Mouse (Mus musculus) limb, embryonic 14.5 days (tissue): ENCODE results near the gene Pcsk4. TPM values are rescaled to one million over a fixed set of nuclear protein-coding genes. Genes with fewer than 3 reads are reported as not detected.
A peak's percentile ranks its signal among the peaks of the same experiment; 100 is the strongest.
"Not testable (repeated sequence)": the region's sequence is repeated elsewhere in the genome, so short reads cannot be mapped to it uniquely, and the experiment has no call there.

Source experiments
- ATAC-seq: fragments of 200-750 bp; cut with Nextera tagmentation; 2 replicates; pipeline ENCODE4 v1.8.0; 2017; ENCODE audit warnings: low read depth, moderate number of reproducible peaks, moderate TSS enrichment; ENCODE audit not compliant: low FRiP score
- DNase-seq: peaks from one replicate; pipeline ENCODE4 v3.0.0-alpha.2; 2015; ENCODE audit warnings: low spot score
- H3K27ac ChIP-seq: fragments of 300-500 bp; sonication (generic); replicated peaks from 2 replicates; pipeline ENCODE4 v1.5.1; 2014; ENCODE audit warnings: low read depth, mild to moderate bottlenecking, low read length, moderate library complexity, mixed read lengths
- H3K27me3 ChIP-seq: fragments of 300-500 bp; sonication (generic); 2 replicates; pipeline ENCODE4 v1.6.1; 2014; ENCODE audit warnings: low read length, mixed read lengths; ENCODE audit not compliant: control insufficient read depth, insufficient read depth
- H3K36me3 ChIP-seq: fragments of 300-500 bp; sonication (generic); 2 replicates; pipeline ENCODE4 v1.6.1; 2014; ENCODE audit warnings: mild to moderate bottlenecking, low read length, moderate library complexity, mixed read lengths; ENCODE audit not compliant: control insufficient read depth, insufficient read depth
- H3K4me1 ChIP-seq: fragments of 300-500 bp; sonication (generic); 2 replicates; pipeline ENCODE4 v1.6.1; 2014; ENCODE audit warnings: antibody characterized with exemption, low read length, mixed read lengths; ENCODE audit not compliant: control insufficient read depth, insufficient read depth
- H3K4me2 ChIP-seq: fragments of 300-500 bp; sonication (generic); replicated peaks from 2 replicates; pipeline ENCODE4 v1.6.1; 2014; ENCODE audit warnings: low read depth, mild to moderate bottlenecking, low read length, moderate library complexity; ENCODE audit not compliant: severe bottlenecking
- H3K4me3 ChIP-seq: fragments of 300-500 bp; sonication (generic); replicated peaks from 2 replicates; pipeline ENCODE4 v1.5.1; 2014; ENCODE audit warnings: low read length
- H3K9ac ChIP-seq: fragments of 300-500 bp; sonication (generic); 2 replicates; pipeline ENCODE4 v1.6.1; 2014; ENCODE audit warnings: mild to moderate bottlenecking, low read depth, low read length, moderate library complexity; ENCODE audit not compliant: severe bottlenecking
- H3K9me3 ChIP-seq: fragments of 300-500 bp; sonication (generic); 2 replicates; pipeline ENCODE4 v1.6.1; 2016; ENCODE audit warnings: low read length; ENCODE audit not compliant: control insufficient read depth
- POLR2A ChIP-seq: fragments of 200-500 bp; IDR thresholded peaks from 2 replicates; pipeline ENCODE4 v1.8.0; 2012; ENCODE audit warnings: inconsistent platforms, mild to moderate bottlenecking, moderate library complexity, borderline replicate concordance; ENCODE audit not compliant: insufficient read depth, insufficient read length; ENCODE audit errors: extremely low read depth
- WGBS: fragments of 180-500 bp; shearing (Covaris S2); extraction: QIAGEN DNeasy Blood & Tissue Kit; methylation state at CpG from one replicate; pipeline ENCODE4 v1.1.7; 2014; 5-methylcytosine and 5-hydroxymethylcytosine counted together
- polyA plus RNA-seq, 2 experiments: library from polyadenylated mRNA; depleted of rRNA in 1 of 2; stranded (reverse) in 1 of 2; unstranded in 1 of 2; fragments of >200 nt; fragmentation: Nextera tagmentation in 1 of 2; extraction: Ambion mirVana in 1 of 2; gene quantifications; 2 replicates each; pipeline versions ENCODE4 v1.2.1 to v1.2.3; 2012 to 2014

Gene Pcsk4
- polyA plus RNA-seq, 2 experiments: 4.2 to 7.8 TPM

DNA sequence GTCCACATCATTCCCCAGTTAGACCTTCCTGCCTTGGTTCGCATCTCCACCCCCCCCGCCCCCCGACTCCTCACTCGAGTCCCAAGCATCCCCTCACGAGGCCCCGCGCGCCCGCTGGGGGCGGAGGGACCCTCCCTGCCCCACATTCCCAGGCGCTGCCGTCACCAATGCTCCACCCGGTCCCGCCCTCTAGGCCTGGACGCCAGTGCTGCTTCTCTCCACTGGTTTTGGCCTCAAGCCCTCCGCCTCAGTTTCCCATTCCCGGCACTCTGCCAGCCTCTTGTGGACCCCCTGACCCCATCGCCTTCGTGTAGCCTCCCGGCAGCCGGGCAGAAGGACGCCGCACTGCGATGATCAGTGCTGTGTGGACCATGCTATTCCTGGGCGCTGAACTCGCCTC, 19.7 kb upstream of the Pcsk4 start:
- WGBS: 18% methylated on average over 26 of the region's 26 CpGs
- H3K27ac ChIP-seq: no peak overlapping the region
- no peak for TF ChIP-seq POLR2A
- ATAC-seq (no peak), DNase-seq (no peak)
- peak overlapping the region; percentile 45 for H3K4me2 ChIP-seq
- no peaks in the 10 kb centered on the region for H3K9me3 ChIP-seq
- peak overlapping the region; percentile 29 for H3K4me3 ChIP-seq
- no peak overlapping the region for H3K9ac ChIP-seq
- H3K36me3 ChIP-seq: no peaks in the 10 kb centered on the region
- peaks cover 95% of the 10 kb centered on the region for H3K27me3 ChIP-seq
- H3K4me1 ChIP-seq: peaks cover 13% of the 10 kb centered on the region

- no peak for TF ChIP-seq POLR2A
These were observed 19.0 kb upstream of the Pcsk4 start, which contains the start of gene Adamtsl5 for GRCm38 (mm10) chr10:80348244-80348781. Gene Adamtsl5, minus strand, starts transcription at chr10:80348412.

DNA sequence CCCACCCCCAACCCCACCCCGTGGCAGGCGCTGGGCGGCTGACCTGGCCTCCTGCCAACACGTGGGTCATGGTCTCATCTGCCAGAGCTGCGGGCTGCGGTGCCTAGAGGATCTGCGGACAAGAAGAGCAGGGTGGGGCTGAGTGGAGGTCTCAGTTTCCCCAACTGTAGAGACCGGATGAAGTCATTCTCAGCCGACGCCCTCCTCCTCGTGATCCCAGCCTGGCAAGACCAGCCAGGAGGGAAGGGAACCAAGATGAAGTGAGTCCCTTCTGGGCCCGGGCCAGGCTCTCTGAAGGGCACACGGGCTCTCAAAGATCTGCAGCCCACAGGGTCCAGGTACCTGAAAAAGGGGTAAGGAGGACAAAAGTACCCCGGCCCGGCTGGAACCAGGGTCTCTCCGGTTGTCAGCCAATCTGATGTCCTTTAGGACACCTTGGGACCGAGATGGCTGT, 18.2 kb upstream of the Pcsk4 start:
- H3K4me1 ChIP-seq: peaks cover 20% of the 10 kb centered on the region
- H3K27ac ChIP-seq: no peak overlapping the region
- TF ChIP-seq POLR2A: no peak
- H3K4me3 ChIP-seq: peak overlapping the region; percentile 29
- H3K9me3 ChIP-seq: no peaks in the 10 kb centered on the region
- H3K36me3 ChIP-seq: no peaks in the 10 kb centered on the region
- 0 out of 2 replicates have a peak overlapping the region, but pooled peaks have one; percentile 25 for H3K9ac ChIP-seq
- H3K4me2 ChIP-seq: 0 out of 2 replicates have a peak overlapping the region, but pooled peaks have one; percentile 45
- no peak for DNase-seq
- no peak for ATAC-seq
- H3K27me3 ChIP-seq: peaks cover 98% of the 10 kb centered on the region
- WGBS: 15% methylated on average over 14 of the region's 17 CpGs

More at GRCm38 (mm10) chr10:80348244-80348781, 19.0 kb upstream of the Pcsk4 start, which contains the start of gene Adamtsl5:
- H3K9ac ChIP-seq: peak within 1 kb of the TSS; percentile 25; the same call in 1 of the 2 replicates
- no peaks in the 10 kb centered on the region for H3K36me3 ChIP-seq
- peak within 1 kb of the TSS; percentile 29 for H3K4me3 ChIP-seq
- H3K9me3 ChIP-seq: no peaks in the 10 kb centered on the region
- peaks cover 13% of the 10 kb centered on the region for H3K4me1 ChIP-seq
- H3K27ac ChIP-seq: no peak within 1 kb of the TSS
- H3K27me3 ChIP-seq: peaks cover 98% of the 10 kb centered on the region
- under 1% methylated on average over 32 of the region's 42 CpGs for WGBS
- DNase-seq (no peak), ATAC-seq (peak; percentile 36)
- H3K4me2 ChIP-seq: peak within 1 kb of the TSS; percentile 45

DNA sequence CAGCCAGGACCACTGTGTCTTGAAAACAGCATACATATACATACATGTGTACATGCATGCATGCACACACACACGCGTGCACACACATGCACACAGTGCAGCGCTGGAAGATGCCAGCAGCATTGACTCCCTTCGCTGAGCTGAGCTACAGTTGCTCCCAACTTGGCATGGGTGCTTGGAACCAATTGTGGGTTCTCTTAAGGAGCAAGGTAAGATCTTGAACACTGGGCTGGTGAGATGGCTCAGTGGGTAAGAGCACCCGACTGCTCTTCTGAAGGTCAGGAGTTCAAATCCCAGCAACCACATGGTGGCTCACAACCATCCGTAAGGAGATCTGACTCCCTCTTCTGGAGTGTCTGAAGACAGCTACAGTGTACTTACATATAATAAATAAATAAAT, 16.6 kb upstream of the Pcsk4 start:
- H3K27ac ChIP-seq, H3K9ac ChIP-seq, H3K4me2 ChIP-seq, H3K36me3 ChIP-seq, H3K4me3 ChIP-seq, H3K9me3 ChIP-seq, DNase-seq, ATAC-seq: not testable (repeated sequence)
- H3K4me1 ChIP-seq: peaks cover 23% of the 10 kb centered on the region
- 69% methylated on average over 5 of the region's 6 CpGs for WGBS
- H3K27me3 ChIP-seq: peaks cover 98% of the 10 kb centered on the region

- Histone ChIP-seq H3K4me2 (peak overlapping the region; percentile 6; the same call in 1 of the 2 replicates), H3K27me3 (peaks cover 99% of the 10 kb centered on the region), H3K4me1 (peaks cover 26% of the 10 kb centered on the region), H3K9ac (no peak overlapping the region), H3K36me3 (no peaks in the 10 kb centered on the region), H3K9me3 (no peaks in the 10 kb centered on the region), H3K27ac (no peak overlapping the region), H3K4me3 (0 out of 2 replicates have a peak overlapping the region, but pooled peaks have one; percentile 4)
- ATAC-seq (no peak), DNase-seq (no peak)
- 3% methylated on average over 15 of the region's 16 CpGs for WGBS
- no peak for TF ChIP-seq POLR2A
These were observed 15.8 kb upstream of the Pcsk4 start for GRCm38 (mm10) chr10:80345122-80345521.
